Mouse (Mus musculus): ENCODE data around the gene Atp5d. TPM values are rescaled to one million over a fixed set of nuclear protein-coding genes. Genes with fewer than 3 reads are reported as not detected.

The Atp5d gene
- polyA plus RNA-seq, 1 experiment from 2014 or later = 475 TPM

- Histone ChIP-seq H3K27me3 (replicated peaks; ENCODE audit: control insufficient read depth, insufficient read depth, low read length) (peaks cover 24% of the 10 kb centered on the region), H3K36me3 (ENCODE audit: control insufficient read depth, insufficient read depth, low read length) (no peaks in the 10 kb centered on the region; the same call in 1 of the 2 replicates), H3K4me2 (ENCODE audit: low read depth, low read length) (no peak overlapping the region), H3K9ac (ENCODE audit: low read depth, low read length) (no peak overlapping the region), H3K4me1 (ENCODE audit: control insufficient read depth, insufficient read depth, low read length) (peaks cover 13% of the 10 kb centered on the region), H3K27ac (replicated peaks; ENCODE audit: low read depth, low read length) (no peak overlapping the region), H3K9me3 (ENCODE audit: control insufficient read depth, low read length) (no peaks in the 10 kb centered on the region), H3K4me3 (ENCODE audit: low read depth, low read length) (no peak overlapping the region)
- 46% methylated on average over 8 of the region's 8 CpGs for WGBS
- DNase-seq (ENCODE audit: low spot score) = no peak
- ATAC-seq (ENCODE audit: low read depth) = no peak
These were observed 56.0 kb downstream of the Atp5d start for GRCm38 (mm10) chr10:80194441-80194840.

Other genes starting within 250 kb of the Atp5d start
- gene Cfd, start 247.8 kb upstream of the Atp5d start, polyA plus RNA-seq (2014; fragmentation: Nextera tagmentation; extraction: Ambion mirVana) = 0.22 TPM in 1 of 2 replicates, not detected in the other
- gene Med16, start 229.7 kb upstream of the Atp5d start, polyA plus RNA-seq (2014; fragmentation: Nextera tagmentation; extraction: Ambion mirVana) = 33.7 and 40.2 TPM in 2 replicates
- 4.1 and 6.7 TPM in 2 replicates for gene Gm26602, start 227.8 kb upstream of the Atp5d start, polyA plus RNA-seq (2014; fragmentation: Nextera tagmentation; extraction: Ambion mirVana)
- gene Kiss1r, start 221.7 kb upstream of the Atp5d start, polyA plus RNA-seq (2014; fragmentation: Nextera tagmentation; extraction: Ambion mirVana) = 0.56 and 0.58 TPM in 2 replicates
- gene R3hdm4, start 217.4 kb upstream of the Atp5d start, polyA plus RNA-seq (2014; fragmentation: Nextera tagmentation; extraction: Ambion mirVana) = 114 and 124 TPM in 2 replicates
- 3.1 and 3.5 TPM in 2 replicates for gene Arid3a, start 211.6 kb upstream of the Atp5d start, polyA plus RNA-seq (2014; fragmentation: Nextera tagmentation; extraction: Ambion mirVana)
- gene Wdr18, start 178.5 kb upstream of the Atp5d start, polyA plus RNA-seq (2014; fragmentation: Nextera tagmentation; extraction: Ambion mirVana) = 97.4 and 100 TPM in 2 replicates
- 0.37 and 0.56 TPM in 2 replicates for gene Grin3b, start 167.9 kb upstream of the Atp5d start, polyA plus RNA-seq (2014; fragmentation: Nextera tagmentation; extraction: Ambion mirVana)
- gene Tmem259, start 154.3 kb upstream of the Atp5d start, polyA plus RNA-seq (2014; fragmentation: Nextera tagmentation; extraction: Ambion mirVana) = 20.6 and 22.3 TPM in 2 replicates
- gene Cnn2, start 150.0 kb upstream of the Atp5d start, polyA plus RNA-seq (2014; fragmentation: Nextera tagmentation; extraction: Ambion mirVana) = 293 and 304 TPM in 2 replicates
- 2.5 and 2.8 TPM in 2 replicates for gene Abca7, start 142.1 kb upstream of the Atp5d start, polyA plus RNA-seq (2014; fragmentation: Nextera tagmentation; extraction: Ambion mirVana)
- 4.4 and 6.4 TPM in 2 replicates for gene Arhgap45, start 122.0 kb upstream of the Atp5d start, polyA plus RNA-seq (2014; fragmentation: Nextera tagmentation; extraction: Ambion mirVana)
- 207 and 227 TPM in 2 replicates for gene Polr2e, start 98.8 kb upstream of the Atp5d start, polyA plus RNA-seq (2014; fragmentation: Nextera tagmentation; extraction: Ambion mirVana)
- gene Gpx4, start 91.5 kb upstream of the Atp5d start, polyA plus RNA-seq (2014; fragmentation: Nextera tagmentation; extraction: Ambion mirVana) = 505 and 517 TPM in 2 replicates
- gene Sbno2, start 33.1 kb upstream of the Atp5d start, polyA plus RNA-seq (2014; fragmentation: Nextera tagmentation; extraction: Ambion mirVana) = 12.8 and 14.1 TPM in 2 replicates
- gene Stk11, start 22.8 kb upstream of the Atp5d start, polyA plus RNA-seq (2014; fragmentation: Nextera tagmentation; extraction: Ambion mirVana) = 32.6 and 32.7 TPM in 2 replicates
- gene Cbarp, start 2.2 kb downstream of the Atp5d start, polyA plus RNA-seq (2014; fragmentation: Nextera tagmentation; extraction: Ambion mirVana) = 7.3 and 9.0 TPM in 2 replicates
- 34.2 and 37.0 TPM in 2 replicates for gene Midn, start 9.6 kb downstream of the Atp5d start, polyA plus RNA-seq (2014; fragmentation: Nextera tagmentation; extraction: Ambion mirVana)
- gene Cirbp, start 27.4 kb downstream of the Atp5d start, polyA plus RNA-seq (2014; fragmentation: Nextera tagmentation; extraction: Ambion mirVana) = 59.7 and 88.3 TPM in 2 replicates
- 11.0 and 13.1 TPM in 2 replicates for gene 1600002K03Rik, start 34.3 kb downstream of the Atp5d start, polyA plus RNA-seq (2014; fragmentation: Nextera tagmentation; extraction: Ambion mirVana)
- gene Efna2, start 40.9 kb downstream of the Atp5d start, polyA plus RNA-seq (2014; fragmentation: Nextera tagmentation; extraction: Ambion mirVana) = 20.9 and 23.6 TPM in 2 replicates
- 50.8 and 52.1 TPM in 2 replicates for gene Mum1, start 87.8 kb downstream of the Atp5d start, polyA plus RNA-seq (2014; fragmentation: Nextera tagmentation; extraction: Ambion mirVana)
- gene Ndufs7, start 110.5 kb downstream of the Atp5d start, polyA plus RNA-seq (2014; fragmentation: Nextera tagmentation; extraction: Ambion mirVana) = 360 and 370 TPM in 2 replicates
- gene Gamt, start 122.4 kb downstream of the Atp5d start, polyA plus RNA-seq (2014; fragmentation: Nextera tagmentation; extraction: Ambion mirVana) = 124 and 139 TPM in 2 replicates
- gene Dazap1, start 122.9 kb downstream of the Atp5d start, polyA plus RNA-seq (2014; fragmentation: Nextera tagmentation; extraction: Ambion mirVana) = 42.3 and 43.5 TPM in 2 replicates
- 1,047 and 1,145 TPM in 2 replicates for gene Rps15, start 153.8 kb downstream of the Atp5d start, polyA plus RNA-seq (2014; fragmentation: Nextera tagmentation; extraction: Ambion mirVana)
- gene Apc2, start 157.3 kb downstream of the Atp5d start, polyA plus RNA-seq (2014; fragmentation: Nextera tagmentation; extraction: Ambion mirVana) = 6.2 and 7.4 TPM in 2 replicates
- 38.5 and 46.3 TPM in 2 replicates for gene 2310011J03Rik, start 181.9 kb downstream of the Atp5d start, polyA plus RNA-seq (2014; fragmentation: Nextera tagmentation; extraction: Ambion mirVana)
- gene Pcsk4, start 190.9 kb downstream of the Atp5d start, polyA plus RNA-seq (2014; fragmentation: Nextera tagmentation; extraction: Ambion mirVana) = 1.7 and 2.9 TPM in 2 replicates
- 5.6 and 7.5 TPM in 2 replicates for gene Reep6, start 191.3 kb downstream of the Atp5d start, polyA plus RNA-seq (2014; fragmentation: Nextera tagmentation; extraction: Ambion mirVana)
- 5.8 and 6.3 TPM in 2 replicates for gene Adamtsl5, start 209.8 kb downstream of the Atp5d start, polyA plus RNA-seq (2014; fragmentation: Nextera tagmentation; extraction: Ambion mirVana)
- gene Plk5, start 217.8 kb downstream of the Atp5d start, polyA plus RNA-seq (2014; fragmentation: Nextera tagmentation; extraction: Ambion mirVana) = 0.47 and 0.72 TPM in 2 replicates
- 6.2 and 6.4 TPM in 2 replicates for gene Mex3d, start 249.0 kb downstream of the Atp5d start, polyA plus RNA-seq (2014; fragmentation: Nextera tagmentation; extraction: Ambion mirVana)

Measured in embryonic facial prominence, embryonic 14.5 days (tissue).